Comparison of ENCODE assay signal across 8 mouse cellular contexts in the genomic region with DNA sequence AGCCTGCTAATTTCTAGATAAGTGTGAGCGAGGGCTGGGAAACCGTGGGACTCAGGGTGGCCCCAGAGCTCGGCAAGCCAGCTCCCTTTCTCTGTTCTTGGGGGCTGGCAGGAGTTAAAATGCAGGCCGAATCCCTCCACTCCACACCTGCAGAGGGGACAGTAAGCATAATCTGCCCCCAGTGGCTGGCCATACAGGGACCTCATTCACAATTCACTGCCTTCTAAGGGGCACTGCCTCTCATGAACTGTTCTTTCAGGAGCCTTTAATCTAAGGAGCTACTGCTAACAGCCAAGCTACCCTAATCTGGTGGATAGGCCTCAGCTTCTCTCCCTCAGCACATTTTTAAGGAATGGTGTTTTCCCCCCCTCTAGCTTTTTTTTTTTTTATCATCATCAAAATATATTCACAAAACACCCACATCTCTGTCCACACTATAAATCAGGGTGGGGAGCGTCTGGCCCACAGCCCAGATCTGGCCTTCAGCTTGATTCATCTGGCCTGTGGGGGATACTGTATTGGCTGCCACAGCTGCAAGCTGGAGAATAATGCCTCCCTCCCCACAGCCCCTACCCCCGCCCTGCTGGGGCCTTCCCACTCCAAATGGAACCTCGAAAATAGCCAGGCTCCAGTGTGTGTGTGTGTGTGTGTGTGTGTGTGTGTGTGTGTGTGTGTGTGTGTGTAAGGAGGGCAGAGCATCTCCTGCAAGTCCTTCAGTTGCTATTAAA. TPM values are rescaled to one million over a fixed set of nuclear protein-coding genes. Genes with fewer than 3 reads are reported as not detected.
A peak's percentile ranks its signal among the peaks of the same experiment; 100 is the strongest.
DNase-seq lines count a peak whose midpoint lies in the region; ATAC-seq and TF ChIP-seq lines count a peak whose summit lies in the region.

No protein-coding gene starts in this region.

- H3K36me3 ChIP-seq in hindbrain, embryonic 12.5 days: no peaks in the 10 kb centered on the region

- 0 out of 2 replicates have a peak, but pooled peaks cover 4% of the 10 kb centered on the region for H3K4me1 ChIP-seq in hindbrain, embryonic 12.5 days

- no peaks in the 10 kb centered on the region for H3K9me3 ChIP-seq in hindbrain, embryonic 12.5 days (replicated peaks)

- peak; percentile 46 for DNase-seq in MN1 (ENCODE audit: low spot score)
- peak; percentile 31 to 33 for DNase-seq in adrenal gland, adult 18-20 months (ENCODE audit: low spot score in 2 of 2)
- DNase-seq in gastrocnemius, adult 2 months: peak; percentile 76
- peak; percentile 50 for DNase-seq in left cerebral cortex, postnatal 4 days
- peak; percentile 57 for DNase-seq in ovary, postnatal 14 days (ENCODE audit: low spot score)
- no peak for DNase-seq in spleen, adult 18-20 months
- DNase-seq in thymus, postnatal 10 days (ENCODE audit: low spot score in 2 of 2): no peak

- no peaks in the 10 kb centered on the region for H3K27me3 ChIP-seq in hindbrain, embryonic 12.5 days

- H3K4me3 ChIP-seq in gastrocnemius, adult 2 months: no peak overlapping the region
- no peak overlapping the region for H3K4me3 ChIP-seq in hindbrain, embryonic 12.5 days

- WGBS in hindbrain, embryonic 12.5 days: 50% methylated on average over 7 of the region's 7 CpGs

- no peak overlapping the region for H3K9ac ChIP-seq in hindbrain, embryonic 12.5 days

- H3K4me2 ChIP-seq in hindbrain, embryonic 12.5 days (replicated peaks): no peak overlapping the region

- ATAC-seq in hindbrain, embryonic 12.5 days (ENCODE audit: low FRiP score): peak; percentile 87

- TF ChIP-seq CTCF in gastrocnemius, adult 2 months (IDR thresholded peaks at IDR 0.05): no peak

- intact Hi-C loops in gastrocnemius, adult 2 months (cut with DNase I): no loop called here
- intact Hi-C loops in left cerebral cortex, postnatal 4 days (cut with DNase I): no loop called here

- H3K27ac ChIP-seq in gastrocnemius, adult 2 months: peak overlapping the region; percentile 28; the same call in 1 of the 2 replicates
- H3K27ac ChIP-seq in hindbrain, embryonic 12.5 days: peak overlapping the region; percentile 52; the same call in 1 of the 2 replicates

RNA-seq across cellular contexts. Expression of a gene that starts 28.0 kb away (rescaled TPM):
- not detected for total RNA-seq in adrenal gland, adult 18-20 months (2021)
- total RNA-seq in gastrocnemius, adult 2 months (2021): not detected
- polyA plus RNA-seq in hindbrain, embryonic 12.5 days (2016; fragmentation: Nextera tagmentation; extraction: Ambion mirVana): 2.7 and 3.0 TPM in 2 replicates
- not detected for total RNA-seq in left cerebral cortex, postnatal 4 days (2021)

RNA-seq across cellular contexts. Expression of a gene that starts 57.7 kb away (rescaled TPM):
- total RNA-seq in adrenal gland, adult 18-20 months (2021): 1 to 10 TPM; 5.0 to 7.3 TPM
- total RNA-seq in gastrocnemius, adult 2 months (2021): 1 to 10 TPM; 1.3 to 1.9 TPM
- polyA plus RNA-seq in hindbrain, embryonic 12.5 days (2016; fragmentation: Nextera tagmentation; extraction: Ambion mirVana): 4.9 and 5.5 TPM in 2 replicates
- 1 to 10 TPM; 2.1 to 3.7 TPM for total RNA-seq in left cerebral cortex, postnatal 4 days (2021)

Comparison
In these comparisons a context has a peak if more than half of its experiments do, and no peak if none do; other contexts are left out.
1. DNase-seq: peak in MN1 (single experiment), adrenal gland, adult 18-20 months (2 of 2), gastrocnemius, adult 2 months (single experiment), left cerebral cortex, postnatal 4 days (single experiment) and ovary, postnatal 14 days (single experiment); none in spleen, adult 18-20 months (0 of 2) and thymus, postnatal 10 days (0 of 2).